Mouse (Mus musculus) kidney, embryonic 14.5 days (tissue): ENCODE results near the gene Igdcc4. TPM values are rescaled to one million over a fixed set of nuclear protein-coding genes. Genes with fewer than 3 reads are reported as not detected.

Source experiments
- ATAC-seq: fragments of 200-750 bp; cut with Nextera tagmentation; 2 replicates; pipeline ENCODE4 v1.8.0; 2017; ENCODE audit warnings: moderate number of reproducible peaks, mild to moderate bottlenecking, moderate TSS enrichment, moderate library complexity; ENCODE audit not compliant: low FRiP score, low TSS enrichment
- H3K27ac ChIP-seq: fragments of 300-500 bp; sonication (generic); 2 replicates; pipeline ENCODE4 v1.5.1; 2014; ENCODE audit warnings: low read depth, mild to moderate bottlenecking, low read length, moderate library complexity, mixed read lengths
- H3K27me3 ChIP-seq: fragments of 300-500 bp; sonication (generic); 2 replicates; pipeline ENCODE4 v1.6.1; 2014; ENCODE audit warnings: mild to moderate bottlenecking, low read length; ENCODE audit not compliant: control insufficient read depth, insufficient read depth
- H3K36me3 ChIP-seq: fragments of 300-500 bp; sonication (generic); 2 replicates; pipeline ENCODE4 v1.6.1; 2014; ENCODE audit warnings: low read length, mixed read lengths; ENCODE audit not compliant: control insufficient read depth, insufficient read depth
- H3K4me1 ChIP-seq: fragments of 300-500 bp; sonication (generic); 2 replicates; pipeline ENCODE4 v1.6.1; 2014; ENCODE audit warnings: low read length, mixed read lengths; ENCODE audit not compliant: control insufficient read depth, insufficient read depth
- H3K4me2 ChIP-seq: fragments of 300-500 bp; sonication (generic); replicated peaks from 2 replicates; pipeline ENCODE4 v1.6.1; 2014; ENCODE audit warnings: low read depth, mild to moderate bottlenecking, low read length
- H3K4me3 ChIP-seq: fragments of 300-500 bp; sonication (generic); 2 replicates; pipeline ENCODE4 v1.5.1; 2014; ENCODE audit warnings: mild to moderate bottlenecking, low read length
- H3K9ac ChIP-seq: fragments of 300-500 bp; sonication (generic); 2 replicates; pipeline ENCODE4 v1.6.1; 2014; ENCODE audit warnings: low read depth, mild to moderate bottlenecking, low read length, moderate library complexity
- H3K9me3 ChIP-seq: fragments of 300-500 bp; sonication (generic); 2 replicates; pipeline ENCODE4 v1.6.1; 2016; ENCODE audit warnings: low read length; ENCODE audit not compliant: control insufficient read depth
- WGBS: fragments of 180-500 bp; shearing (Covaris S2); extraction: QIAGEN DNeasy Blood & Tissue Kit; methylation state at CpG from one replicate; pipeline ENCODE4 v1.1.7; 2014; 5-methylcytosine and 5-hydroxymethylcytosine counted together
- polyA plus RNA-seq: library from polyadenylated mRNA; unstranded; fragments of >200 nt; fragmentation: Nextera tagmentation; extraction: Ambion mirVana; gene quantifications from 2 replicates; pipeline ENCODE4 v1.2.1, GENCODE M21; 2014

Igdcc4 gene
- polyA plus RNA-seq, 1 experiment from 2014 or later, result 16.4 TPM

DNA sequence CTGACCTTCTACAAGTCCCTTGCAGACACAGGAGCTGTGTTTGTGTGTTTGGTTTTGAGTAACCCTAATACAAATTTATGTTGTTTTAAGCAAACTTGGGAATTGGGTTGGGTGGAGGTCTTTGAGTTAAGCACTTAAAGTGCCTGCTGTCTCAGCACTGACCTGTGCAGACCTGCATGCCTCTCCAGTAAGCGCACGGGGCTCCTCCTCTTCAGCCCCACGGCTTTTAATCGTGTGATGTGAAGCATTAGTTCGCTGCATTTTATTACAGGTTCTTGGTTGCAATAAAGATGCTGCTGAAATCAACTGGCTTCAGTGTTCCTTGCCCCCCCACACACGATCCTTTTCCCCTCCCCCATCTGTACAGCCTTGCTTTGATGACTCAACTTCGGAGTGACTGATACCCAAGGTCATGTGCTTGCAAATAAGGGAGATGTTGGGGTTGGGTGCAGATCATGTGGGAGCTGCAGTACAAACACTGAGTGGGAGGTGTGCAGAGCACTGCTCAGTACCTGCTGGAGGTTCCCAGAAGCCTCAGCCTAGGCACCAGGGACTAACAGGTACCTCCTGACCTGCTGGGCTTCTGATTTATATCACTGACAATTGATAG is 17.0 kb upstream of the Igdcc4 start:
- peaks cover 29% of the 10 kb centered on the region for H3K36me3 ChIP-seq
- no peak overlapping the region for H3K9ac ChIP-seq
- no peaks in the 10 kb centered on the region for H3K4me1 ChIP-seq
- no peaks in the 10 kb centered on the region for H3K9me3 ChIP-seq
- H3K27me3 ChIP-seq, result no peaks in the 10 kb centered on the region
- H3K4me3 ChIP-seq, result no peak overlapping the region
- WGBS, result 49% methylated on average over 7 of the region's 7 CpGs
- ATAC-seq, result no peak
- H3K4me2 ChIP-seq, result no peak overlapping the region
- no peak overlapping the region for H3K27ac ChIP-seq

DNA sequence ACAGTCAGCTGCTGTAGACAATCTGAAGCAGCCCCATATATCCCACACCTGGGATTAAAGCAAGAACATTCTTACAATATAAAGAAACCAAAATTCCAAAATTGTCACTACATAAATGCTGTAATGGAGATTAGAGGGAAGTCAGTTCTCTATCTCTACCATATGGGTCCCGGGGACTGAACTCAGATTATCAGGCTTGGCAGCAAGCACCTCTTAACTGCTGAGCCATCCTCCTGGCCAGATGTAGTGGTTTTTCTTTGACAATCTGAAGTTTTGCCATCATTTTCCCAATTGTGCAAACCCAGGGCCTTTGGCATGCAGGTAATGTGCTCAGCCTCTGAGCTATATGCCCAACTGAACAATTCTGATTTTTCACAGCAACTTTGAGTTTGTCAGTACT is 16.0 kb upstream of the Igdcc4 start:
- Histone ChIP-seq H3K36me3 (peaks cover 26% of the 10 kb centered on the region), H3K27ac (no peak overlapping the region), H3K9ac (no peak overlapping the region), H3K27me3 (no peaks in the 10 kb centered on the region), H3K9me3 (no peaks in the 10 kb centered on the region), H3K4me1 (no peaks in the 10 kb centered on the region), H3K4me2 (no peak overlapping the region), H3K4me3 (no peak overlapping the region)
- no peak for ATAC-seq
- WGBS, result 92% methylated on average over 1 of the region's 1 CpGs

DNA sequence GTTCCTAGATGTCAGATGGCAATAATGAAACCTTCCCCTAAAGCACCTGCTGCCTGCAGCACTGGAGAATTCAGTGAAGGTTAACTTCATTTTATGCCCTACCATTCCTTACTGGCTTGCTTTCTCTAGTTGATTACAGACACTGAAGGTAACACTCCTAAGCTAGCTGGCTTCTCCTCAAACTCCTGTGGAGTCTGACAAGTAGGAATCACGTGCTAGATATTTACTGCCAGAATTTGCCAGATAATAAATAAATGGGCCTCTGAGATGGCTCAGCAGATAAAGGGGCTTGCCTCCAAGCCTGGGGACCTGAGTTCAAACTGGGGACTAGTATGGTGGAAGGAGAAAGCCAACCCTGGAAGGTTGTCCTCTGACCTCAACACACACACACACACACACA is 14.5 kb upstream of the Igdcc4 start:
- H3K9me3 ChIP-seq, result no peaks in the 10 kb centered on the region
- 38% methylated on average over 1 of the region's 1 CpGs for WGBS
- no peaks in the 10 kb centered on the region for H3K27me3 ChIP-seq
- H3K9ac ChIP-seq, result no peak overlapping the region
- H3K27ac ChIP-seq, result no peak overlapping the region
- no peak overlapping the region for H3K4me3 ChIP-seq
- ATAC-seq, result no peak
- H3K4me2 ChIP-seq, result no peak overlapping the region
- no peaks in the 10 kb centered on the region for H3K4me1 ChIP-seq
- peaks cover 19% of the 10 kb centered on the region for H3K36me3 ChIP-seq

DNA sequence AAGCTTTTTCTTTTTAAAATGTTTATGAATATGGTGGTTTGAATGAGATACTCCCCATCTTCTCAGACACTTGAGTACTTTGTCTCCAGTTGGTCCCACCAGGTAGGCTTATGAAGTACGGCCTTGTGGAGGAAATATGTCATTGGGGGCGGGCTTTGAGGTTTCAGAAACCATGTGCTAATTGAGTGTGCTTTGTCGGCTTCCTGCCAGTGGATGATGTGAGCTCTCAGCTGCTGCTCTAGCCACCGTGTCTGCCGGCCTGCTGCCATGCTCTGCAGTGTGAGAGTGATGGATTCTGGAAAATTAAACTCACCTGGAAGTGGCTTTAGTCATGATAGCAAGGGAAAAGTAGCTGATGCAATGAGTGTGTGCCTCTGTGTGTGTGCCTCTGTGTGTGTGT is 13.8 kb upstream of the Igdcc4 start:
- no peak for ATAC-seq
- Histone ChIP-seq H3K36me3 (peaks cover 12% of the 10 kb centered on the region), H3K9ac (no peak overlapping the region), H3K4me2 (no peak overlapping the region), H3K9me3 (no peaks in the 10 kb centered on the region), H3K4me1 (no peaks in the 10 kb centered on the region), H3K27me3 (no peaks in the 10 kb centered on the region), H3K4me3 (no peak overlapping the region), H3K27ac (no peak overlapping the region)
- 57% methylated on average over 5 of the region's 5 CpGs for WGBS

DNA sequence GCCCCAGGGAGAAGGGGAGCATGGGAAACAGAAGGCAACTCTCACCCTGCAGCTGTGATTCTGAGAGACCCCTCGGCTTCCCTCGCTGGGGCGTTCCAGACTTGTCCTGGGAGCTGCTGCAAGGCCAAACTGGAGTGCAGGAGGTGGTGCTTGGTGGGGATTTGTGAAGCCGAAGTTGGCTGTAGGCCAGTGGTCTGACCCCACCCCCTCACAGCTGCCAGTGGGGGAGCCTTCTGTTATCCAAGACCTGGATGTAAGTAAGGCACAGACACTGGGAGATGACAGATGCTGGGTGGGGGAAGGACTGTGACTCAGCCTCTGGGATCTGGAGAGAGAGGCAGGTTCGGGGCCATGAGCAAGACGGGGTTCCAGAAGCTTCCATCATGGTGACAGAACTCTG is 7.0 kb upstream of the Igdcc4 start:
- Histone ChIP-seq H3K36me3 (no peaks in the 10 kb centered on the region), H3K27me3 (no peaks in the 10 kb centered on the region), H3K9me3 (no peaks in the 10 kb centered on the region), H3K4me1 (no peaks in the 10 kb centered on the region), H3K9ac (no peak overlapping the region), H3K4me2 (0 out of 2 replicates have a peak overlapping the region, but pooled peaks have one; percentile 10), H3K4me3 (no peak overlapping the region), H3K27ac (no peak overlapping the region)
- WGBS, result 50% methylated on average over 6 of the region's 6 CpGs
- ATAC-seq, result 0 out of 2 replicates have a peak, but pooled peaks have one; percentile 51

DNA sequence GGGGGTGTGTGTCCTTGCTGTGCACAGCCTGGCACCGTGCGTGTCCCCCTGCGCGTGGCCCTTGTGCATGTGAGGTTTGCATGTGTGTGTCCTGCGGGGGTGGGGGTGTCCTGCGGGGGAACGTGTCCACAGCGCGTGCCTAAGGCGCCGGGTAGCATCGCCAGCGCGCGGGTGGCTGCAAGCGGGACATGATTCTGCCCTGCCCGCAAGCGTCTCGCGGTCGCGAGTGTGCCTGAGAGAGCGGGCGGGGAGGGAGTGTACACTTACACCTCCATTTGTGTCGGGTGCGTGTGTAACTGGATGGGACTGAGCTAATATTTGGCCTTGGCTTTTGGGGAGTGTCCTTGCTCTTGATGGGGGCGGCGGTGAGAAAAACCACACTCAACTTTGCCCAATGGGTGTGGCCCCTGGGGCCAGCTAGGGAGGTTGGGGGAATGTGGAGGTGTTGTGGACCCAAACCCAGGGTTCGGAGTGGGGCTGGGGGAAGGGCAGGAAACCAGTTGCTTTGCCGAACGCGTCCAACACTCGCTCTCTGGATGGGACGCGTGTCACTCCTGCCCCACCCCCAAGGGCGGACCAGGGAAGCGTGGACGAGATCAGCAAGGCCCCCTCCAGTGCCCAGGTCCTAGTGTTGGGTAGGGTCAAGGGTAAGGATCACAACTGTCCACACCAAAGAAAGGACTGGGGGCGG is 545 bp downstream of the Igdcc4 start:
- ATAC-seq, result peak; percentile 60

DNA sequence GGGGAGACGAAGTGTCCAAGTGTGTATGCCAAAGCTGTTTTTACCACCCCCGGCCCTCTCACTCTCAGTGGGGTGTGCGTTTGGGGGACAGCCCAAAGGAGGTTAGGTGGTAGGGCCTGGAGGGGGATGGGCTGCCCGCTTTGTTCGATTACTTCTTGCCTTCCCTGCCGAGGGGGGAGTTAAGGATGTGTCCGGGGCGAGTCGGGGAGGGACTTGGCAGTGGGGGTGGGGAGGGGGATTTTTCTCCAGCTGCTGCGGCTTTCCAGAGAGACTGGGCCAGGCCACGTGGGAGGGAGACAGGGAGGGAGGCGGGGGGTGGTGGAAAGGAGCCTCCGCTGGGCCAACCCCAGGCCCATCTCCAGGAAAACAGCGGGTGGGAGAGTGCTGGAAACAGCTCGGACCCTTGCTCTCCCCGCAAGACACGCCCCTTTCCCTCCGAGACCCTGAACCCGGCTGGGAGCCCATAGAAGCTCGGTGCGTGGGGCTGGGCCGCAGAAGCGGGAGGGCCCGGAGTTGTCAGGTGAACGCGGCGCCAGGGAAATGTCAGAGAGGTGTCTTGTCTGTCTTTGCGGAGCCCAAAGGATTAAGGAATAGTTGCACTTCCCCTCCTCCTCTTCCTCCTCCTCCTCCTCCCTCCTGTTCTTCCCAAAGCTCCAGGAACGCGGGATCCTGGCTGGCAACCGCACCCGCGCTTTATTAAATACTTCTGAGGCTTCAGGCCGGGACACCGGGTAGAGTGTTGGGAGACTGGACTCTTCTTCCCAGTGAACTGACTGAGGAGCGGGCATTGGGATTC is 1.3 kb downstream of the Igdcc4 start:
- peak overlapping the region; percentile 73 for H3K27ac ChIP-seq
- peak overlapping the region; percentile 62 for H3K4me3 ChIP-seq
- H3K9me3 ChIP-seq, result peaks cover 2% of the 10 kb centered on the region; the same call in 1 of the 2 replicates
- no peaks in the 10 kb centered on the region for H3K27me3 ChIP-seq
- no peaks in the 10 kb centered on the region for H3K4me1 ChIP-seq
- peak overlapping the region; percentile 67 for H3K9ac ChIP-seq
- WGBS, result 4% methylated on average over 36 of the region's 36 CpGs
- H3K36me3 ChIP-seq, result no peaks in the 10 kb centered on the region
- ATAC-seq, result peak; percentile 77
- H3K4me2 ChIP-seq, result peak overlapping the region; percentile 95

More for the DNA sequence above, 545 bp downstream of the Igdcc4 start:
- H3K4me2 ChIP-seq, result peak overlapping the region; percentile 95
- H3K27me3 ChIP-seq, result no peaks in the 10 kb centered on the region
- peak overlapping the region; percentile 73 for H3K27ac ChIP-seq
- WGBS, result under 1% methylated on average over 39 of the region's 39 CpGs
- peaks cover 2% of the 10 kb centered on the region; the same call in 1 of the 2 replicates for H3K9me3 ChIP-seq
- peak overlapping the region; percentile 67 for H3K9ac ChIP-seq
- peak overlapping the region; percentile 62 for H3K4me3 ChIP-seq
- no peaks in the 10 kb centered on the region for H3K4me1 ChIP-seq
- no peaks in the 10 kb centered on the region for H3K36me3 ChIP-seq

DNA sequence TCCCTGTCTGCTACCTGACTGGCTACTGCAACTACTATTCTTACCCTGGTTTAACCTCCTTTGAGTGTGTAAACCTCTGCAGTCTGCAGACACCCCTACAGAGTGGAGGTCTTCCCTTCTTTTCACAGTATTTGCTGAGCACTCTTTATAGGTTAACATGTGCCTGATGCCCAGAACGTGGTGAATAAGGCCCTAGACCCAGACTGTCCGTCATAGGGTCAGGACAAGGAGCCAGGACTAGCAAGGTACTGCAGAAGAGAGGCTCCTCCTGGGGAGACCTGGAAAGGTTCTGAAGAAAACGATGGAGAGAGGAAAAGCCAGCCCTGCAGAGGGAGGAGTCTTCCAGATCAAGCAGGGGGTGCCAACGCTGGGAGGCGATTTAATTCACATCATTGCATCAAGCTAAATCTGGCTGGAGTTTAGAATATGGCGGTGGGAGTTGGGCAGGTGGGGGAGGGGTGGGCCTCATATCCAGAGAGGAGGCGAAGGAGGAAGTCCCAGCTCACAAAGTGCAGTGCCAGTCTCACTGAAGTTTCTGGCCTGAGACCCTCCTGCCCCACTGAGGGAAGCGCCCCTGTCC is 2.0 kb downstream of the Igdcc4 start:
- peak overlapping the region; percentile 67; the same call in 1 of the 2 replicates for H3K9ac ChIP-seq
- no peak for ATAC-seq
- H3K36me3 ChIP-seq, result no peaks in the 10 kb centered on the region
- 34% methylated on average over 8 of the region's 8 CpGs for WGBS
- H3K27me3 ChIP-seq, result no peaks in the 10 kb centered on the region
- peak overlapping the region; percentile 62; the same call in 1 of the 2 replicates for H3K4me3 ChIP-seq
- peak overlapping the region; percentile 95 for H3K4me2 ChIP-seq
- H3K27ac ChIP-seq, result no peak overlapping the region; the same call in 1 of the 2 replicates
- peaks cover 2% of the 10 kb centered on the region; the same call in 1 of the 2 replicates for H3K9me3 ChIP-seq
- no peaks in the 10 kb centered on the region for H3K4me1 ChIP-seq
